Mouse (Mus musculus): ENCODE data around the gene Nolc1.

Nolc1 gene

DNA sequence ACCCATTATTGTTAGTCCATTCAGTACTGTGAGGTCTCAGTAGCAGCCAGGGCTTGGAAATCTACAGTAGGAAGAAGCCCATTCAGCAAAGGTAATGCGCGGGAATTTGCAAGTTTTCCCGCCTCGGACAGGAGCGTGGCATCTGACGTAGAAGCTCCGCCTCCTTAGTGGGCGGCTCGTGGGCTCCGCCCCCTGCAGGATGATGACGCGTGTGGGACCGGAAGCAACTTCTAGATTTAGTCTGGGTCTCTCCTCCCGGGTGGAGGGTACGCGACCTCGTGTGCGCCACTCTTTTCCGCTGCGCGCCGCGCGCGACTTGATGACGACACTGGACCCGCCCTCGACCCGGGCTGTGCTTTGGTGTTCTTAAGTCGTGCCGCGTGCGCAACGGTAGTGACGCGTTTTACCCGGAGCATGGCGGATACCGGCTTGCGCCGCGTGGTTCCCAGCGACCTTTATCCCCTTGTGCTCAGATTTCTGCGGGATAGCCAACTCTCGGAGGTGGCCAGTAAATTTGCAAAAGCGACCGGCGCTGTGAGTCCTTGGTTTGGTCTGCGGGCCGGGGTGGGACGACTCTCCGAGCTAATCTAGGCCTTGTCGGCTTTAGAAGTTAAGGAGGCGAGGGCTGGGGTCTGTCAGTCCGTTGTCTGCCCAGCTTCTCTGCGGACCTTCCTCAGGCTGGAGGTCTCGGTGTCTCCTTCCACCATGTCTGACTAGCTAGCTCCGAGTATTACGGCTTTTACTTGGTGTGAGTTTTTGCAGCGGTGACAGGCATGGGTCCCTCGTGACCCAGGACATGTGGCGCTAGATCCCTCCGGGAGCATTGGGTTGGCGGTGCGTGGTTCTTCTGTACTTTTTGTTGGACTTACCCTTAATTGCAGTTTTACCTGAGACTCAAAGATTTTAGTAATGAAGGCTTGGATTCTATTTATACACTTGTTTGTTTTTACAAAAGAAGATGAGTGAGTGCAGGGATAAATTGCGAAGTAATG, at the start of gene Nolc1:
Nolc1 (plus strand) TSS at position 248 of the 992 bp plus-strand sequence.
- peak; percentile 99 for DNase-seq (ENCODE audit: low spot score in 2 of 2)

DNA sequence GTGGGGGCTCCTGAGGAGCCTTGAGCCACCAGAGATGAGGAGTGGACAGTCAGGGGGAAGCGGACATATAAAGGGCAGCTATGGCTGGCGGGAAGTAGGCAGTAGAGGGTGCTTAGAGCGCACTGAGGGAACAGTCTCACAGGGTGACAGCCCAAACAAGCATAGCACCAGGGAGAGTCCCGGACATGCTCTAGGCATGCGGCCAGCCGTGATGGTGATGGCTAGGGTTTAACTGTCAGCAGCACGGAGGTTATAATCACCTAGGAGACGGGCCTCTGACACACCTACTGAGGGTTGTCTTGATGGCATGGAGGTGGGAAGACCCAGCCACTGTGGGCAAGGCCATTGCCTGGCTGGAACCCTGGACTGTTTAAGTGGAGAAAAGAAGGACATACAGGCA, 49.1 kb upstream of the Nolc1 start:
- no peak for DNase-seq (ENCODE audit: low spot score in 2 of 2)

DNA sequence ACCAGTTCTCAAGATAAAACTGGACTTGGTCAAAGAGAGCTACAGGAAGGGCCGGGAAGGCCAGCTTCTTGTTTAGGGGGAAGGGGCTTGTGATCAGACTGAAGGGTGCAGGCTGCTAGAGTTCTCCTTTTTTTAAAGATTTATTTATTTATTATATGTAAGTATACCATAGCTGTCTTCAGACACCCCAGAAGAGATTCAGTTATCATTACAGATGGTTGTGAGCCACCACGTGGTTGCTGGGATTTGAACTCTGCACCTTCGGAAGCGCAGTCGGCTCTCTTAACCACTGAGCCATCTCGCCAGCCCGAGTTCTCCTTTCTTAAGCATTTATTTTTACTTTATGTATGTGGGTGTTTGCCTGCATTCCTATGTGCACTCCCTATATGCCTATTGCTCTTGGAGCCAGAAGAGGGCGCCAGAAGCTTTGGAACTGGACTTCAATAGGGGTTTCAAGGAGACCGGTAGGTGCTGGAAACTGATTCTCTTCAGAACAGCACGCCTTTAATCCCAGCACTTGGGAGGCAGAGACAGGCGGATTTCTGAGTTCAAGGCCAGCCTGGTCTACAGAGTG, 46.8 kb upstream of the Nolc1 start:
- DNase-seq (ENCODE audit: low spot score in 2 of 2), result no peak

DNA sequence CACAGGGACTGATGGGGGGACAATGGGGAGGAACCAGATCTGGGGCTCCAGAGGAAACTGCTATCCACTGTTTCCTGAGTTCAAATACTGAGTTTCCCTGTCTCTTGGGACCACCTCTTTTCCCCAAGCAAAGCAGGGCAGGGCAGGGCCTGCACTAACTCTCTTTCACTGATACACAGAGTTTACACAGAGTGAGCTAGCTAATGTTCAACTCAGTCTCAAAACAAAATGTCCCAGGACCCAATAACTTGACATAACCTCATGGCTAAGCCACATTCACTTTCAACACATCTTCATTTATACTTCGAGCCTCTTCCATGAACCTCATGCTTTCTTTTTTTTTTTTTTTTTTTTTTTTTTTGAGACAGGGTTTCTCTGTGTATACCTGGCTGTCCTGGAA, 46.0 kb upstream of the Nolc1 start:
- DNase-seq (ENCODE audit: low spot score in 2 of 2), result no peak

DNA sequence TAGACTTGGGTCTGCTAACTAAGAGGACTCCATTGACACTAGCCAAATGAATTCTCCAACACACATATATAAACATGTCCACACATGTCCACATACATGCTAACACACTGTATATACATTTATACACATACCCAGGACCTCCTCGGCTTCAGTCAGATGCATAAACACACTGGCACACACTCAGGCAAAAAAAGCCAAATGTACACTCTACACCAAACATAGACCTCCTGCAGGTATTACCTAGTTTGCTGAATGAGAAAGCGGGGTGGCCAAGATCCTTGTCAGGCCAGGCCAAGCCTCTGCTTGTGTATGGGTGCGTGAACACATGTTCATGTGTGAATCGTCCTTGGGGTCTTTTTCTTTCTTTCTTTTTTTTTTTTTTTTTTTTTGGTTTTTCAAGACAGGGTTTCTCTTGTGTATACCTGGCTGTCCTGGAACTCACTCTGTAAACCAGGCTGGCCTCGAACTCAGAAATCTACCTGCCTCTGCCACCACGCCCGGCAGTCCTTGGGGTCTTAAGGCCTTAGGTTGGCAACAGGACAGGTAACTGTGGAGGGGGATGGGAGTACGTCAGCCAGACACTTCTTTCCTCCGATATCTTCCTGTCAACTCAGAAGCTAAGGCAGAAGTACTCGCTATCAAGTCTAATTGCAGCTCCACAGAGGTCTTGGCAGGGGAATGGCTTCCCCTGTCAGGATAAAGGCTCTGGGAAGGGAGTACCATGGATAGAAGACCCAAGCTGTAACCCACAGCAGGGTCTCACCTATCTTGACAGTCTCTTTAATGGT, 45.3 kb upstream of the Nolc1 start:
- no peak for DNase-seq (ENCODE audit: low spot score in 2 of 2)

DNA sequence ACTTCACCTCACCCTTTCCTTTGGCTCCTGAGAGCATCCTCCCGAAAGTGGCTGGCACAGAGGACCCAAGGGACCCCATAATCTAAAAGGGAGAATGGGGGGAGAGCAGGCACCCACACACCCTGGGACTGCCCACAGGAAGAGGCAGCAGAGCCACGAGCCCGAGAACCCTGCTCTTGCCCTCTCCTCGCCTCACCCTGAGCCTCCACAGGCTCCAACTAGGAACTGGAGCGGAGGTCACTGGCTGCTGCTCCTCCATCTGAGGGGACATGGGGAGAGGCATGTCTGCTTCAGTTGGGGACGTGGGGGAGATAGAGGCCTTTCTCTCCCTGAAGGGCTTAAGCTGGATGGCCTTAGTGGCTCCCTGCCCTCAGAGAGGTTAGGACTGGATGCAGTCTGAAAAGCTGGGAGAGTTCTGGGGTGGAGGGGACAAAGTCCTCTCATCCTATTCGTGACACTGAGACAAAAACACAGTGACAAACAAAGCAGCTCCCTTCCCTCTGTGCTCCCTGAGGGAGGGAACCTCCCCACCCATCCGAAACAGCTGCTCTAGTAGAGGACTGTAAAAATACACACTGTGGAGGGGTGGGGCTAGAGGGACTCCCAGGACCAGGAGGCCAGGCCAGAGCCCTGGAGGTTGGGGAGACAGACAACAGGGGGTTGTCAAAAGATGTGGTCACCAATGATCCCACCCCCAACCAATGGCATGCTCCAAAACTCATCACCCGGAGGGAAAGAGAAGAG, 43.8 kb upstream of the Nolc1 start:
- DNase-seq (ENCODE audit: low spot score in 2 of 2), result no peak

DNA sequence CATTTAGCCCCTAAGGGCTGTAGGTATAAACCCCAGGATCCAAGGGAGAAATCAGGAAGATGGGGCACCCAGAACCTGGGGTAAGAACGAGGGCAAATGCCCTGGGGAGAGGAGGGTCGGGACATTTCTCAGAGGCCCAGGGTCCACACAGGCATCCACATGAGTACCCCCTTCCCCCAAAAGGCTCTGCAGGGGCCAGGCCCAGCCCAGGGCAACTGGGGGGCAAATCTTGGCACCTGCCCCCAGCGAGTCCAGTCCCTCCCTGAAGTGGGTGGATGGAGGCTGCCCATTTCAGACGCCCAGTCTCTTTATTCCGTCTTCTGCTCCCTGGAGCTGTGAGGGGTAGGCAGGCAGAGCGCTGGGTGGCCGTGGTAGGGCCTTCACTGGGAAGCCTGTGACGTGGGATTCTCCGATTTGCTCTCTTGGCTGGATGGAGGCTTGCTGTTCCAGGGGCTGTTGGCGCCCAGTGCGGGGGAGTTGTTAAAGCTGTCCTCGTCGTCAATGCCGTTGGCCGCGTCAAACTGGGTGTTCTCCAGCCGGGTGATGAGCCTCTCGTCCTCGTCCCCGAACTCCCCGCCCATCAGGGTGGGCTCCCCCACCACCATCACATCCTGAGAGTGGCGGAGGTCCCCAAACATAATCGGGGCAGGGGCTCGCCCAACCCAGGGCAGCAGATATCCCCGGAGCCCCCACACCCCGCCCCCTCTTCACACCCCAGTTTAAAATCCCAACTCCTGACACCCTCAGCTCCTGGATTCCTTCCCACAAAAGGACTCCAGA, 42.7 kb upstream of the Nolc1 start:
- DNase-seq (ENCODE audit: low spot score in 2 of 2), result no peak

DNA sequence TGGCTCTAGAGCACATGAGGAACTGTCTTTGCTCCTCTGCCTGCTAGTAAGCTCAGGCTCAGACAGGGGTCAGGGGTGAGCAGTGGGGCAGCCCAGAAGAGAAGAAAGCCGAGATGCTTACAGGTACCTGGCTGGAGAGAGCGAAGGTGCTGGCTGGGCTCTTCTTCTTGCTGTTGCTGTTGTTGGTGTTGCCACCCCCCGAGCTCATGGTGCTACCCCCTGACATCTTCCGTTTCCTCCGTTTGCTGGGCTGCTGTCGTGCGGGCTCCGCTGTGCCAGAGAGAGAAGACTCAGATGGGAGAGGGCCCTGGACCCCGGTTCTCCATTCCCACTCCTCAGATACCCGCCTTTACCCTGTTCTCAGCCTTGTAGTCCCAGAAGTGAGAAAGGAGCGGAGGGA, 41.8 kb upstream of the Nolc1 start:
- DNase-seq (ENCODE audit: low spot score in 2 of 2), result no peak

DNA sequence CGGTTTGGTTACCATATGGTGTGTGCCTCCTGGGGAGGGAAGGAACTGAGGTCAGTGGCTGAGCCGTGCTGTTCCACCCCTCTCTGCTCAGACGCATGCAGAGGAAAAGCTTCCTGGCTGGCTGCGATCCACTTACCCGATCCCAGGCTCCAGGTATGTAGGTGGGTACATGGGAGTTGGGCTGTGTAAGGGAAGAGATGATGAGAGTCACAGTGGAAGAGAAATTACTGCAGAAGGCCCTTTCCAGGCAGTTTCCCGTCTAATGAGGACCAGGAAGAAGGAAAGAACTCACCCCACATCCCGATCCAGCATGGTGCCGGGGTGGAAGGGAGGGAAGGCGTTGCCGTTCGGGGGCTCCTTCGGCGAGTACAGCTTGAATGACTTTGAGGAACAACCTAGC, 39.7 kb upstream of the Nolc1 start:
- no peak for DNase-seq (ENCODE audit: low spot score in 2 of 2)

DNA sequence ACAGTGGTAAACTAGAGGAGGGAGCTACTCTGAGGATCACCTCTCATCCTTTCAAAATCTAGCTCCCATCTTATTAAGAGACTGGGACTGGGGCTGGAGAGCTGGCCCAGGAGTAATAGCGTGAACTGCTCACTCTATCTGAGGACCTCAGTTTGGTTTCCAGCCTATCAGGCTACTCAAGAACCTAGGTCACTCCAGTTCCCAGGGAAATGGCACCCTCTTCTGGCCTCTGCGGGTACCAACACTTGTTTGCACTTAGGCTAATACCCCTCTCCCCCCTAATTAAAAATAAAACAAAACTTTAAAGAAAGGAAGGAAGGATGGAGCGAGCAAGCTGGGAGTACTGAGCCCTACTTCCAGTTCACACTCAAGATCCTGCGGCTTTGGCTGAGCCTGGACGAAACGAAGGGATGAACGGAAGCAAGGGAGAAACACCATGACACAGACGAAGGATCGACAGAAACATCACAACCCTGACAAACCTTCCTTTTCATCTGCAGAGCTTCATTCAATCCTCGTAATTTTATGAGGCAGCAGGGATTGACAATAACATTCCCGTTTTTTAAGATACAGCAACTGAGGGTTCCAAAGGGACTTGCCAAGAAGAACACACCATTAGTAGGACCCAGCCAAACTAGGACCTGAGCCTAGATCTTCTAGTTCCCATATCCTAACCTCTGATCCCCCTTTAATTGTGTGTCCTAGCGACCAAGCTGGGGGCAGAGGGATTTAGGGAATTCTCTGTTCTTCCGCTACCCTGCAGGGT, 39.0 kb upstream of the Nolc1 start:
- DNase-seq (ENCODE audit: low spot score in 2 of 2), result no peak

DNA sequence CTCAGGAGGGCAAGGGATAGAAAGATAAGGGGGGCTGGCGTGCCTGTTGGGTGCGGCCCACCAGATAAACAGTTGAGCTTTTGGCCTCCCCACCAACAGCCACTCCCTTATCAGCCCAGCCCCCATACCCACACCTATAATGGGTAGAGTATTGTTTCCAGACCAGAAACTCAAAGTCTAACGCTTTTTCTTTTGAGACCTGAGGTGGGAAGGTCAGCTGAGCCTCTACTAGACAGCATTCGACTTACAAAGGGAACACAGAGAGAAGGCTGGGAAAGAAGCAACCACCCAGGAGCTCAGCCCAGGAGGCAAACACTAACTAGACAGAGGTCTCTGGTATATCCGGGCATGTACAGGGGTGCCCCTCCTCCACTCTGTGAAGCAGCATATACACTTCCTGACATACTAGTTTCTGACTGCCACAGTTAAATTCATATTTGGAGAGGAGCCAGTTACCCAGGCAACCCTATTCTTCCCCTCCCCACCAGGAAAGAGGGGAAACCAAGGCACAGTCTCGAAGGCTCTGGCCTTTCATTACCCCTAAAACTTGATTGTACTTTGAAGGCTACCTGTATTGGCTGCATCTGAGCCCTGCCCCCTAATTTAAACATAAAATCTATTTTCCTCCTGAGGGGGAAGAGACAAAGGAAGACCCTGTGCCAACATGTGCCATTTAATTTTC, 38.3 kb upstream of the Nolc1 start:
- DNase-seq (ENCODE audit: low spot score in 2 of 2), result no peak

DNA sequence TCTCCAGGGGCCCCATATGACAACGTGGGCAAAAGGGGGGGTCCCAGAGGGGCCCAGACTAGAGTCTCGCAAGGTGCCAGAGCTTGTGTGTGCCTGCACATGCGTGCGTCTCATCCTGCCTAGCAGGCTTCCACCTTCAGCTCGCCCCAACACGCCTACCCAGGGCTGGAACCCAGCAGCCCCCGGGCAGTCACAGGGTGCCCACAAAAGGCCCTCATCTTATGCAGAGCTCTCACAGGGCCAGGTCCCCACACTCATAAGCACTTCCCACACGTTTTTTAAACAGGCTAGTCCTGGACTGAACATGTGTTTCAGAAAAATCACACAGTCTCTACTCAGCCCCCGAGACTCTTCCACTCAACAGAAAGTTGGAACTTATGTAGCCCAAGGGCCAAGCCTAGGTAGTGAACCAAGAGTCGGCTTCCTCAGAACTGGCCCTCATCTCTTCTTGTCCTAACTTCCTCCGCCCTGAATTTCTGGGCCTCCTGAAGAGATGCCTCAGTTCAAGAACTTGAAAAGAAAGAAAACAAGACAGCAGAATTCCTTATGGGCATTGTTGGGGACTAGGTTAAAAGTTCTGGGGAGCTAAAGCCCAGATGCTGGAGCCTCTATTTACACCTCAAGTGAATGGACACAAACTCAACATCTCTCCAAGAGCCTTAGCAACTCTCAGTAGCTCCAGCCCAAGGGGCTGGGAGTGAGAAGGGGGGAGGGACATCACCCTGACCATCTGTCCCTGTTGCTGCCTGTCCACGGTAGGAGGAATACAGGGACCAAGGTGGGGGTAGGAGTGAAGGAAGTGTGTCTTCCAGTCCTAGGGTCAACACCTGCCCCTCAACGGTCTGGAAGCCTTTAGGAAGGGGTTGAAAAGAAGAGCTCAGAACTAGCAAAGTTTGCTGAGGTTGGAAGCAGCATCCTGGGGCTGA, 37.5 kb upstream of the Nolc1 start:
- no peak for DNase-seq (ENCODE audit: low spot score in 2 of 2)

DNA sequence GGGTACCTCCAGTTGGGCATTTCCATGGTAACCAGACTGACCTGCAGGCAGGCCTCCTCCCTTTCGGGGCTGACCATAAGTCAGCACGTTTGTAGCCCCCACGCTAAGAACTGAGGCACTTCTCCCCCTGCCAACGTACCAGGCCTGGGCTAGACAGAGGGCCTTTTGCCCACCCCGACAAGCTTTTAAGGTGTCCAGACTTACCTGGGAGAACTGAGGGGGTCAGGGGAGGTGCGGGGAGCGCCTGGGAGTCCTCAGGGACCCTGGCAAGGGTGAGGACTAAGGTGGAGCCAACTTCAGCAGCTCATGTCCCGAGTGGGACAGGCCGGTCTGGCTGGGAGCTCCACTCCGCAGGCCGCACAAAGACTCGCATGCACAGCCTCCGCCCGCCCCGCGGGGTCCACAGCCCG, 36.8 kb upstream of the Nolc1 start:
- DNase-seq (ENCODE audit: low spot score in 2 of 2), result no peak

DNA sequence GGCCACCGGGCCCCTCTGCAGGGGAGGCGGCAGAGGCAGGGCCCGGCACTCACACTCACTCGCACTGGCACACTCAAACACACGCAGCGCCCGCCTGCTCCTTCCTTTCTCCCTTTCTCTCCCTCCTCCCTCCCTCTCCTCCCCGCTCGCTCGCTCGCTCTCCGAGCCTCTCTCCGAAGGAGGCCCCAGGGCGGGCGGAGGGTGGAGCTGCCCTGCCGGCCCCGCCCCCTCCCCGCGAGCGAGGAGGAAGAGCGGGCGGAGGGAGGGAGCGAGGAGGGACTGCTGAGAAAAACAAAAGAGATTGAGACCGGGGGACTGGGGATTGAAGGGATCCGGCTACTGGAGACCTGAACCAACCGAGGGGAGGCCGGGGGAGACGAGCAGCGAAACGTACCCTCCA, 36.2 kb upstream of the Nolc1 start:
- DNase-seq (ENCODE audit: low spot score in 2 of 2), result peak; percentile 64 to 72

DNA sequence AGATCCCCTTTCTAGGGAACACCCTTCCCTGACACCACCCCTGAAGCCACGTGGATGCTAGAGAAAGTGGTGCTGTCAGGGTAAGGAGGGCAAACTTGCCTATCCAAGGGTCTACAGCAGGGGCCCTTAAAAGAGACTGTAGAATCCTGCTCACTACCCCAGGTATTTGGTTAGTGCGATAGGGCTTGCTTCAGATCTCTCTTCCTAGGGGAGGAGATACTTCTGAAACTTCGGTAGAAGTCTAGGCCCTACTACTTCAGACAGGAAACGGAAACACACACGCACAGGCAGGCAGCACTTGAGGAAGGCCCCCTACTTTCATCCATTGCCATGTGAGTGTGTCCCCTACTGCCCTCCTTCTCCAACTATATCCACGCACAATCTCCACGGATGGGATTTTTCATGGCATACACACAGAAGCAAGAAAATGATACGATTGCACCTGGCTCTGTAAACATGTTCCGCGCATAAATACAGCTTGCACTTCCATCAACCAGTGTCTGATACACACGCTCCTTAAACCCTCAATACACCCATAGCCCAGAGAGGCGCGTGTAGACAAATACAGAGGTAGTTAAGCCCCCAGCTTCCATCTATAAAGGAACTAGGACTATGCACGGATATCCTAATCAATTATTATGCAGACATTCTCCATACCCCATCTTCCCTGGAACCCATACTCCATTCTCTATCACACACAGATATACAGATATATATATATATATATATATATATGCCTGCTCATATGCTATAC, 35.3 kb upstream of the Nolc1 start:
- DNase-seq (ENCODE audit: low spot score in 2 of 2), result no peak

DNA sequence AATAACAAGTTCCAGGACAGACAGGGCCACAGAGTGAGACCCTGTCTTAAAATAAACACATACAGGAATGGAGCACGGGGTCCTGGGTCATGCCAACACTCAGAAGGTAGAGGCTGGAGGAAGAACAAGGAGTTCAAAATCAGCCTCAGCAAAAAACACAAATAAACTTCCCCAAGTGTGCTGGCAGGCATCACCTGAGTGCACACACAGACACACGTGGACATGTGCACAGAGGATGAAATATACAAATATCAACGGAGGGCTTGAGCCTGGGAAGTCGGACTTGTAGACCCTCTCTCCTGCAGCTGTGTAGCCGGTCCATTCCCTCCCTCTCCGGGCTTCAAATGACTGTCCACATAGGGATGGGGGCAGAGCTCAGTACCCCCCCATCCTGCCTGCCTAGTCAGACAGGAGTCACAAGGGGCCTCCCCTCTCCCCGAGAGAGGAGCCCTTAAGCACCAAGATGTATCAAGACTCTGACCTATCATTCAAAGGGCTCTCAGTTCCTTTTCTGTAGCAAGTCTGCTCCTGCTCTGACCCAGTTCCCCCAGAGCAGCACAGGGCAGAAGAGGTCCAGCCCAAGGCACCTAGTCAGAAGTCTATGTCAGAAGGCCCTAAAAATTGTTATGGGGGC, 34.2 kb upstream of the Nolc1 start:
- DNase-seq (ENCODE audit: low spot score in 2 of 2), result no peak

DNA sequence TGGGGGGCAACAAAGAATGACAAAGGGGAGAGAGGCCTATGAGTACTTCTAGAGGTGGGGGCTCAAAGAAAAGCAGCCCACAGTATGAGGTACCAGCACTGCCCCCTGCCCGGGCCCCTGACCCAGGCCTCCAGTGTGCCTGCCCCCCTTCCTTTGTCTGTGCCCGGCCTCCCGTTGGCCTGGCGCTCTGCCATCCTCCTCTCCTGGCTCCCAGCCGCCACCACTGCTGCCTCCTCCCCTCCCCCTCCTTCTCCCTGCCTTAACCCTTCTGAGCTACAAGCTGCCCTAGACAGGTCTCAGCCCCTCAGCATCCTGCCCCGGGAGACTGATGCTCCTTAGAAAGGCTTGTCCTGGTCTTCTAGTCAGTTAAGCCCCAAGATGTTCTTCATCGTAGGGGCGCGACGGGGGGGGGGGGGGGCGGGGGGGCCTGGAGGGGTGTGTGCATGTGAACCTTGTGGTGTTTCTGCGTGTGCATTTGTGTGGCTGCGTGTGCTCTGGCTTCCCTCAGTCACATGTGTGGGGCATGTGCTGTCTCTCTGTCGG, 33.7 kb upstream of the Nolc1 start:
- DNase-seq (ENCODE audit: low spot score in 2 of 2), result peak; percentile 70 to 71
